Mouse (Mus musculus) midbrain, embryonic 11.5 days (tissue): ENCODE data around the gene Retreg3. TPM values are rescaled to one million over a fixed set of nuclear protein-coding genes. Genes with fewer than 3 reads are reported as not detected.
A peak's percentile ranks its signal among the peaks of the same experiment; 100 is the strongest.
"Not testable (repeated sequence)": the region's sequence is repeated elsewhere in the genome, so short reads cannot be mapped to it uniquely, and the experiment has no call there.

ENCODE experiments used
- ATAC-seq: fragments of 200-750 bp; cut with Nextera tagmentation; 2 replicates; pipeline ENCODE4 v1.8.0; 2017; ENCODE audit warnings: moderate TSS enrichment, moderate library complexity; ENCODE audit not compliant: low FRiP score
- DNase-seq: peaks from one replicate; pipeline ENCODE4 v3.0.0; 2015; ENCODE audit warnings: low spot score; ENCODE audit errors: missing footprints
- H3K27ac ChIP-seq: fragments of 300-500 bp; sonication (generic); 2 replicates; pipeline ENCODE4 v1.5.1; 2014; ENCODE audit warnings: low read depth, low read length
- H3K27me3 ChIP-seq: fragments of 300-500 bp; sonication (generic); 2 replicates; pipeline ENCODE4 v1.6.1; 2014; ENCODE audit warnings: mild to moderate bottlenecking, low read length, moderate library complexity, mixed read lengths; ENCODE audit not compliant: control insufficient read depth, insufficient read depth
- H3K36me3 ChIP-seq: fragments of 300-500 bp; sonication (generic); 2 replicates; pipeline ENCODE4 v1.6.1; 2014; ENCODE audit warnings: mild to moderate bottlenecking, low read length, moderate library complexity, mixed read lengths; ENCODE audit not compliant: control insufficient read depth, insufficient read depth
- H3K4me1 ChIP-seq: fragments of 300-500 bp; sonication (generic); 2 replicates; pipeline ENCODE4 v1.6.1; 2014; ENCODE audit warnings: low read length; ENCODE audit not compliant: control insufficient read depth, insufficient read depth
- H3K4me2 ChIP-seq: fragments of 300-500 bp; sonication (generic); 2 replicates; pipeline ENCODE4 v1.6.1; 2014; ENCODE audit warnings: mild to moderate bottlenecking, moderate library complexity
- H3K4me3 ChIP-seq: fragments of 300-500 bp; sonication (generic); 2 replicates; pipeline ENCODE4 v1.5.1; 2014; ENCODE audit warnings: low read depth, low read length
- H3K9ac ChIP-seq: fragments of 300-500 bp; sonication (generic); 2 replicates; pipeline ENCODE4 v1.6.1; 2014; ENCODE audit warnings: low read length
- H3K9me3 ChIP-seq: fragments of 300-500 bp; sonication (generic); 2 replicates; pipeline ENCODE4 v1.6.1; 2016; ENCODE audit warnings: low read length; ENCODE audit not compliant: control insufficient read depth
- WGBS: fragments of 180-500 bp; shearing (Covaris S2); extraction: QIAGEN DNeasy Blood & Tissue Kit; methylation state at CpG from one replicate; pipeline ENCODE4 v1.1.7; 2014; 5-methylcytosine and 5-hydroxymethylcytosine counted together
- polyA plus RNA-seq: library from polyadenylated mRNA; unstranded; fragments of >200 nt; fragmentation: Nextera tagmentation; extraction: Ambion mirVana; gene quantifications from 2 replicates; pipeline ENCODE4 v1.2.1, GENCODE M21; 2014

Retreg3 gene
- polyA plus RNA-seq, 1 experiment from 2014 or later = 11.4 TPM

DNA sequence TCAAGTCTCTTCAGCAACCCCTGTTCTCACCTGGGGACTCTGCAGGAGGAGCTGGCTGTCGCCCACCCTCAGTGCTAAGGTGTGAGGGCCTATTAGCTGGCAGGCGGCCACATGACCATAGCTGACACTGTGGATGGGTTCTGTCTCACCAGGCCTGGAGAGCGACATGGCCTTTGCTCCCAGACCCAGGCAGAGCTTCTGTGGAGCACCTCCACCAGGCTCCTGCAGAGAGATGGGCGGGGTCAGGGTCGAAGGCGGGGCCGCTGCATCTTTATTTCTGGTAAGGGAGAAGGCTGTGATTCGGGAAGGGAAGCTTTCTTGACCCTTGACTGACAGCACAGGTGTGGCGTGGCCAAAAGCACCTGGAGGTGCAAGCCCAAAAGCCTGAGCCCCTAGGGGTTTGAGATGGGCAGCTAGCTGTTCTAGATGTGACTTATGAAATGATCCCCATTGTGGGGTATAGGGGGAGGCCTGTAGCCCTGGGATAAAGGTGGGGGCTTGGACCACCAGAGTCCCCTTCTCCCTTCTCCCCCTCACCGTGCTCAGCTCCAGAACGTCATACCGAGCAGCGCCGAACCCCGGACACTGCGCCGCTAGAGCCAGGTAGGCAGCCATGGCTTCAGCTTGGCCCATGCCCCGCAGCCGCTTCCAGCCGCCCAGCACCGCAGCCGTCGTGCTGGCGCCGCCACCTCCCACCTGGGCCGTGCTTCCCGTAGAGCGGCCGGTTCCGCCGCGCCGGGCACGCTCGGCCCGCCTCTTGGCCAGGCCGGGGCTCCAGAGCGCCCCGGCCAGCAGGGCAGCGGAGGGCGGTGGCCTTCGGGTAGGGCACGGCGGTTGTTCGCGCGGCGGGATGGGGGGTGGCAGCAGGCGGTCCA lies 44.0 kb upstream of the Retreg3 start:
- H3K27me3 ChIP-seq = peaks cover 66% of the 10 kb centered on the region
- peak overlapping the region; percentile 40 for H3K4me2 ChIP-seq
- ATAC-seq (no peak), DNase-seq (peak; percentile 88)
- peaks cover 4% of the 10 kb centered on the region for H3K4me1 ChIP-seq
- H3K9me3 ChIP-seq = no peaks in the 10 kb centered on the region
- H3K27ac ChIP-seq = no peak overlapping the region
- H3K4me3 ChIP-seq = peak overlapping the region; percentile 21
- WGBS = 7% methylated on average over 42 of the region's 49 CpGs
- 0 out of 2 replicates have a peak overlapping the region, but pooled peaks have one; percentile 24 for H3K9ac ChIP-seq
- no peaks in the 10 kb centered on the region for H3K36me3 ChIP-seq

DNA sequence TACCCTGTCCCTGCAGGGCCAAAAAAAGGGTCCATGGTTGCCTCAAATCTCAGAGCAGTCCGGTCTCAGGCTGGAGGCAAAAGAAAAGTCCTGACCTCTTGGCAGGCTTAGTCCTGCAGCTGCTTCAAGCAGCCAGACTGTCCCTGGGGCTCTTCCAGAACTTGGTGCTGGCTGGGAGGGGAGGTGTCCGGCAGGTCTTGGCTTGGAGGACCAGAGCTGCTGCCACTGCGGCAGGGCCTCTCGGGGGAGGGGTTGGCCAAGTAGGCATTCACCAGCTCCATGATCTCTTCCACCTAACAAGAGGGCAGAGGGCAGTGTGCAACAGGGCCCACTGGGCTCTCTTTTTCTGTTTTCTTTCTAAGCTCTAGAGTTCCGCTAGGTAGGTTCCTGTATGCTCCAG lies 43.1 kb upstream of the Retreg3 start:
- Histone ChIP-seq H3K27ac (no peak overlapping the region), H3K27me3 (peaks cover 56% of the 10 kb centered on the region), H3K4me1 (peaks cover 4% of the 10 kb centered on the region), H3K4me3 (no peak overlapping the region), H3K9me3 (no peaks in the 10 kb centered on the region), H3K36me3 (no peaks in the 10 kb centered on the region), H3K4me2 (no peak overlapping the region), H3K9ac (no peak overlapping the region)
- peak; percentile 85 for DNase-seq
- ATAC-seq = no peak
- WGBS = 58% methylated on average over 5 of the region's 5 CpGs

DNA sequence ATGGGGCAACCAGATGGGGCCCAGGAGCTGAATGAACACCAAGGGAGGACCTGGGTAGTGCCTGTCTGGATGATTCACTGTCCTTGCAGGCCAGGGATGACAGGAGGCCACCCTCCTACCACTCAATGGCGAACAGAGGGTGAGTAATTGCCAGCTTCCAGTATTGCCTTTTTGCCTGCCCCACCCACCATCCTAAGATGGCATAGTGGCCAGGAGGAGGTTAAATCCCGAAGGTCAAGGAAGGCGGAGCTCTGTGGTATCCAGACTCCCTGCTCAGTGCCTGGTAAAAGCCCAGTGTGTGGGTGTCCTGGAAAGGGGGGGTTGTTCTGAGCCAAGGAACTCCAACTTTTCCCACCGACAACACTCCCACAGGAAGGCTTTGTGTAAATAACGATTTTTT lies 42.6 kb upstream of the Retreg3 start:
- H3K4me2 ChIP-seq = no peak overlapping the region
- no peak overlapping the region for H3K9ac ChIP-seq
- DNase-seq (peak; percentile 61), ATAC-seq (no peak)
- peaks cover 4% of the 10 kb centered on the region for H3K4me1 ChIP-seq
- no peaks in the 10 kb centered on the region for H3K9me3 ChIP-seq
- no peaks in the 10 kb centered on the region for H3K36me3 ChIP-seq
- 56% methylated on average over 5 of the region's 5 CpGs for WGBS
- H3K27ac ChIP-seq = no peak overlapping the region
- no peak overlapping the region for H3K4me3 ChIP-seq
- H3K27me3 ChIP-seq = peaks cover 52% of the 10 kb centered on the region

DNA sequence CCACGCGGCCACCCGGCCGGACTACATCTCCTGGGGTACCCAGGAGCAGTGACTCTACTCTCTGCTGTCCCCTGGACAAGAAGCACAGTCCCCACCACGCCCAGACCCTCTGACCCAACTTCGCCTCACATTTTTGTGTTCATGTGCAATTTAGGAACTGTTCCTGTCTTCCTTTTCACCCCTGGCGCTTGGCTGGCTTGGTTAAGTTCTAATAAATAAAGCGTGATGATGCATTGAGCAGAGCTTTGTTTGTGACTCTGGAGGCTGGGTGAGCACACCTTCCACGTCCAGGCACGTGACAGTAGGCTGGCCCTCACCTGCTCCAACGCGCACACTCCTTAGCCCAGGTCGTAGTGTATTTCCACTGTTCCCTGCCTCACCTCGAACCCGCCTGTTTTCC lies 41.9 kb upstream of the Retreg3 start:
- peak; percentile 21 for DNase-seq
- no peak overlapping the region for H3K4me2 ChIP-seq
- ATAC-seq = no peak
- no peaks in the 10 kb centered on the region for H3K36me3 ChIP-seq
- no peak overlapping the region for H3K27ac ChIP-seq
- 92% methylated on average over 15 of the region's 15 CpGs for WGBS
- peaks cover 44% of the 10 kb centered on the region for H3K27me3 ChIP-seq
- no peak overlapping the region for H3K9ac ChIP-seq
- H3K4me3 ChIP-seq = no peak overlapping the region
- peaks cover 4% of the 10 kb centered on the region for H3K4me1 ChIP-seq
- no peaks in the 10 kb centered on the region for H3K9me3 ChIP-seq

DNA sequence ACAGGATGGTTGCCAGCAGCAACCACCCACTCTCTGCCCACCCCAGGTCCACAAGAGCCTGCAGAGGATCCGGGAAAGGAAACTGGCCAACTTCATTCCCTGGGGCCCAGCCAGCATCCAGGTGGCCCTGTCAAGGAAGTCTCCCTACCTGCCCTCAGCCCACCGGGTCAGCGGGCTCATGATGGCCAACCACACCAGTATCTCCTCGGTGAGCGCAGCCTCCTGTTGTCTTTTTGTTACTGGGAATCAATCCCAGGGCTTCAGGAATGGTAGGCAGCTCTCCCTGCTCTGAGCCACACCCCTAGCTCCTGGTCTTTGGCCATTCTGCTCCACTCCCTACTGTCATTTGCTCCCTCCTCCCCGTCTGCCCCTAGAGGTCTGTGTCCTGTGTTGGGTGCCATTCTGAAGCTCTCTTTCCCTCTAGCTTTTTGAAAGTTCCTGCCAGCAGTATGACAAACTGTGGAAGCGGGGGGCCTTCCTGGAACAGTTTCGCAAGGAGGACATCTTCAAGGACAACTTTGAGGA lies 41.4 kb upstream of the Retreg3 start:
- not testable (repeated sequence) for H3K27ac ChIP-seq, H3K4me3 ChIP-seq, H3K9me3 ChIP-seq, H3K4me2 ChIP-seq, DNase-seq, H3K36me3 ChIP-seq, ATAC-seq, H3K4me1 ChIP-seq, H3K9ac ChIP-seq
- H3K27me3 ChIP-seq = peaks cover 43% of the 10 kb centered on the region
- 85% methylated on average over 6 of the region's 8 CpGs for WGBS

DNA sequence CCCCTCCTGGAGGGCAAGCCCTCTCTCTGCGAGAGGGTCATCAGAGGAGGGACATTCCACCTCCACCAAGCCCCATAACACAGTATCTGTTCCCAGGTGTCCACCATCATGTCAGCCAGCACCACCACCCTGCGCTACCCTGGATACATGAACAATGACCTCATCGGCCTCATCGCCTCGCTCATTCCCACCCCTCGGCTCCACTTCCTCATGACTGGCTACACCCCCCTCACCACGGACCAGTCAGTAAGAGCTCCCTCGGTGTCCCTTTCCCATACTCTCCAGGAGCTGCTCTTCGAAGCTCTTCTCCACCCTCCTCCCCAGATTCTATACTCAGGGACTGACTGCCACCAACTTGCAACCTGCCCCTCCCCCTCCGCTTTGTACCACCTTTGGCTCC lies 40.5 kb upstream of the Retreg3 start:
- H3K36me3 ChIP-seq, H3K27ac ChIP-seq, H3K9ac ChIP-seq, DNase-seq, H3K9me3 ChIP-seq, H3K4me2 ChIP-seq, ATAC-seq, H3K4me3 ChIP-seq: not testable (repeated sequence)
- peaks cover 11% of the 10 kb centered on the region for H3K4me1 ChIP-seq
- H3K27me3 ChIP-seq = peaks cover 34% of the 10 kb centered on the region
- WGBS = 73% methylated on average over 8 of the region's 10 CpGs

DNA sequence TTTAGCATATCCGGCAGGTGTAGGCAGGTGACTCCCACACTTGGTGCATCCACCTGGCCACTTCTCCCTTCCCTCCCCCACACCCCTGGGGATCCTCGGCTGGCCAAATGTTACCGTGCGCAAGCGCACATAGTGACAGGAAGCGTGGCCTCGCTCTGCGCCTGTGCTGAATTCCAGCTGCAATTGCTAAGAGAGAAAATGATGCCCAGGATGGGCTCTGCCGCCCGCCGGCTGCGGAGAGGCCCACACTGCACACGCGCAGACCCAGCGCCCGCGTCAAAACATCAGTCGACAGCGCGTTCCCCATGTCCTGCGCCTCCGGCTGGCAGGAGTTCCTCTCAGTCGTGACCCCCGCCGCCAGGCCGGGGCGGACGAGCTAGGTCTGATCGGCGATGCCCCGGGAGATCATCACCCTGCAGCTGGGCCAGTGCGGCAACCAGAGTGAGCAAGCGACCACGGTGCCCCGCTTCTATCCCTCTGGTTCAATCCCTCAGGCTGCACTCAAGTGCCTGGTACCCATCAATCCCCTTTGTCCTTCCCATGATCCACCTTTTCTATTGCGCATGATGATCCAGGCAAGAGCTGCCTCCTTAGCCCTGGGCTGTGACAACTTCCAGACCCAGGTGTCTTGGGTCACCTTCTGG lies 36.2 kb upstream of the Retreg3 start, which contains the start of gene Tubg2:
Tubg2 (plus strand) TSS at position 180 of the 644 bp plus-strand sequence.
- Histone ChIP-seq H3K27ac (peak within 1 kb of the TSS; percentile 54; the same call in 1 of the 2 replicates), H3K4me2 (peak within 1 kb of the TSS; percentile 64), H3K36me3 (no peaks in the 10 kb centered on the region), H3K9ac (peak within 1 kb of the TSS; percentile 63), H3K4me1 (peaks cover 7% of the 10 kb centered on the region; the same call in 1 of the 2 replicates), H3K27me3 (peaks cover 4% of the 10 kb centered on the region), H3K9me3 (no peaks in the 10 kb centered on the region), H3K4me3 (peak within 1 kb of the TSS; percentile 31)
- 2% methylated on average over 36 of the region's 36 CpGs for WGBS
- DNase-seq = peak; percentile 93
- ATAC-seq = peak; percentile 70

DNA sequence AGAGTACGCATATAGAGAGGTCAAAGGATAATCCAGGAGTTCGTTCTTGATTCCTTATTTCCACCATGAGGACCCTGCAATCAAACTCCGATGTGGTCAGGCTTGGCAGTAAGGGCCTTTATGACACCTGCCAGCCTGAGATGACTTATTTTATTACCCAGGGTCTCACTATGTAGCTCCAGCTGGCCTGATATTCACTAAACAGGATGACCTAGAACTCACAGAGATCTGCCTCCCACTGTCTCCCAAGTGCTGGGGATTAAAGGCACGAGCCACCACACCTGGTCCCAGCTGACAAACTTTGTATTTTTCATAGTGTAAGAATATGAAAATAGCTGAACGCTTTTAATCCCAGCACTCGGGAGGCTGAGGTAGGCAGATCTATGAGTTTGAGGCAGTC lies 35.5 kb upstream of the Retreg3 start:
- Histone ChIP-seq H3K36me3 (no peaks in the 10 kb centered on the region), H3K27ac (no peak overlapping the region), H3K4me3 (no peak overlapping the region), H3K9me3 (no peaks in the 10 kb centered on the region), H3K9ac (no peak overlapping the region), H3K4me2 (no peak overlapping the region), H3K4me1 (peaks cover 7% of the 10 kb centered on the region; the same call in 1 of the 2 replicates), H3K27me3 (peaks cover 4% of the 10 kb centered on the region)
- ATAC-seq = no peak
- peak; percentile 61 for DNase-seq
- WGBS = 73% methylated on average over 6 of the region's 6 CpGs

DNA sequence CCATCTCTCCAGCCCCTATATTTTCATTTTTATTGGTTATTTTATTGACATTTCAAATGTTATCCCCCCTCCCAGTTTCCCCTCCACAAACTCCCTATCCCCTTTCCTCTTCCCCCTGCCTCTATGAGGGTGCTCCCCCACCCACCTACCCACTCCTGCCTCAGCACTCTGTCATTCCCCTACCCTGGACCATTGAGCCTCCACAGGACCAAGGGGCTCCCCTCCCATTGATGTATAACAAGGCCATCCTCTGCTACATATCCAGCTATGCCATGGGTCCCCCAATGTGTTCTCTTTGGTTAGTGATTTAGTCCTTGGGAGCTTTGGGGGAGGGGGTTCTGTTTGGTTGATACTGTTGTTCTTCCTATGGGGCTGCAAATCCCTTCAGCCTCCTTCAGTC lies 35.0 kb upstream of the Retreg3 start:
- no peak overlapping the region for H3K4me3 ChIP-seq
- DNase-seq = peak; percentile 64
- H3K27ac ChIP-seq = no peak overlapping the region
- H3K4me2 ChIP-seq = no peak overlapping the region
- peaks cover 4% of the 10 kb centered on the region for H3K27me3 ChIP-seq
- H3K9me3 ChIP-seq = no peaks in the 10 kb centered on the region
- H3K4me1 ChIP-seq = peaks cover 7% of the 10 kb centered on the region; the same call in 1 of the 2 replicates
- ATAC-seq = no peak
- no peak overlapping the region for H3K9ac ChIP-seq
- H3K36me3 ChIP-seq = no peaks in the 10 kb centered on the region
